8 mouse cellular contexts compared by ENCODE assay signal in genomic region chr10:61610650-61611235, GRCm38 (mm10). TPM values are rescaled to one million over a fixed set of nuclear protein-coding genes. Genes with fewer than 3 reads are reported as not detected.
DNase-seq lines count a peak whose midpoint lies in the region; ATAC-seq and TF ChIP-seq lines count a peak whose summit lies in the region.

No protein-coding gene starts in this region.

- no peak for TF ChIP-seq CTCF in testis, adult 2 months (IDR thresholded peaks at IDR 0.05; ENCODE audit: control insufficient read depth, insufficient read depth, insufficient replicate concordance, low read depth, low read length)

- peak; percentile 39 for DNase-seq in adrenal gland, adult 2 months
- no peak for DNase-seq in adrenal gland, adult 8-10 months
- DNase-seq in testis, postnatal 14 days (ENCODE audit: low spot score), result no peak
- DNase-seq in naive thymus-derived CD4-positive, alpha-beta T cell, adult 2 months (ENCODE audit: low read depth), result peak; percentile 46
- DNase-seq in layer of hippocampus, adult 18-20 months (ENCODE audit: low spot score in 2 of 2), result no peak
- DNase-seq in layer of hippocampus, postnatal 14 days (ENCODE audit: low spot score in 2 of 2), result no peak

- TF ChIP-seq POLR2A in testis, adult 2 months (IDR thresholded peaks at IDR 0.05; ENCODE audit: control insufficient read depth, low read depth, low read length), result no peak

- no peaks in the 10 kb centered on the region for H3K9me3 ChIP-seq in intestine, embryonic 16.5 days (ENCODE audit: control insufficient read depth, low read length)

- H3K4me1 ChIP-seq in testis, adult 2 months (ENCODE audit: control insufficient read depth, insufficient read depth, low read length), result peaks cover 4% of the 10 kb centered on the region
- no peaks in the 10 kb centered on the region for H3K4me1 ChIP-seq in intestine, embryonic 16.5 days (ENCODE audit: control insufficient read depth, insufficient read depth, low read length)

- H3K4me3 ChIP-seq in testis, adult 2 months (ENCODE audit: control insufficient read depth, low read depth, low read length), result peak overlapping the region; percentile 60
- H3K4me3 ChIP-seq in intestine, embryonic 16.5 days (ENCODE audit: low read length), result no peak overlapping the region

- no peaks in the 10 kb centered on the region for H3K36me3 ChIP-seq in testis, adult 2 months (ENCODE audit: control insufficient read depth, insufficient read depth, low read length)
- no peaks in the 10 kb centered on the region for H3K36me3 ChIP-seq in intestine, embryonic 16.5 days (ENCODE audit: control insufficient read depth, insufficient read depth, low read length)

- ATAC-seq in intestine, embryonic 16.5 days, result peak; percentile 55; the same call in 1 of the 2 replicates

- no peaks in the 10 kb centered on the region for H3K27me3 ChIP-seq in testis, adult 2 months (ENCODE audit: control insufficient read depth, insufficient read depth, low read length)
- no peaks in the 10 kb centered on the region for H3K27me3 ChIP-seq in intestine, embryonic 16.5 days (replicated peaks; ENCODE audit: control insufficient read depth, insufficient read depth, low read length)

- no peak overlapping the region for H3K4me2 ChIP-seq in intestine, embryonic 16.5 days (ENCODE audit: low read depth, low read length)

- no peak overlapping the region for H3K9ac ChIP-seq in intestine, embryonic 16.5 days (ENCODE audit: low read depth, low read length)

- no peak overlapping the region for H3K27ac ChIP-seq in testis, adult 2 months (ENCODE audit: control insufficient read depth, insufficient read depth, low read depth, low read length)
- no peak overlapping the region for H3K27ac ChIP-seq in intestine, embryonic 16.5 days (ENCODE audit: low read length)

- 76% methylated on average over 8 of the region's 8 CpGs for WGBS in intestine, embryonic 16.5 days

RNA-seq across cellular contexts. Expression of gene Npffr1, which starts 15.5 kb away (rescaled TPM):
- total RNA-seq in adrenal gland, adult 2 months (2021), result under 1 TPM; 0.12 to 0.73 TPM
- 0.18 and 0.37 TPM in 2 replicates for polyA plus RNA-seq in adrenal gland, adult 2 months (2012; rRNA removed)
- under 1 TPM in 3 of 4 experiments, not detected in 1; 0.15 to 0.32 (median 0.24) TPM for total RNA-seq in adrenal gland, adult 8-10 months (2022)
- polyA plus RNA-seq in testis, adult 2 months (2012; rRNA removed), result 0.62 and 0.71 TPM in 2 replicates
- 0.05 and 0.16 TPM in 2 replicates for polyA plus RNA-seq in intestine, embryonic 16.5 days (2015; fragmentation: Nextera tagmentation; extraction: Ambion mirVana)
- 1 to 10 TPM; 4.5 to 5.8 TPM for total RNA-seq in layer of hippocampus, adult 18-20 months (2021)
- 1 to 10 TPM; 3.6 to 5.2 TPM for total RNA-seq in layer of hippocampus, postnatal 14 days (2021)

RNA-seq across cellular contexts. Expression of gene Ppa1, which starts 37.6 kb away (rescaled TPM):
- 100 to 1,000 TPM; 146 to 317 TPM for total RNA-seq in adrenal gland, adult 2 months (2021)
- 26.4 and 29.9 TPM in 2 replicates for polyA plus RNA-seq in adrenal gland, adult 2 months (2012; rRNA removed)
- total RNA-seq in adrenal gland, adult 8-10 months (2022), result 100 to 1,000 TPM in 2 of 4 experiments, 10 to 100 TPM in 2; 70.0 to 114 (median 96.9) TPM
- 11.3 and 11.5 TPM in 2 replicates for polyA plus RNA-seq in testis, adult 2 months (2012; rRNA removed)
- 199 and 233 TPM in 2 replicates for polyA plus RNA-seq in intestine, embryonic 16.5 days (2015; fragmentation: Nextera tagmentation; extraction: Ambion mirVana)
- 100 to 1,000 TPM; 101 to 109 TPM for total RNA-seq in layer of hippocampus, adult 18-20 months (2021)
- 100 to 1,000 TPM; 102 to 108 TPM for total RNA-seq in layer of hippocampus, postnatal 14 days (2021)

Comparison
In these comparisons a context has a peak if more than half of its experiments do, and no peak if none do; other contexts are left out.
1. DNase-seq: peak in adrenal gland, adult 2 months (single experiment) and naive thymus-derived CD4-positive, alpha-beta T cell, adult 2 months (single experiment); none in adrenal gland, adult 8-10 months (single experiment), testis, postnatal 14 days (single experiment), layer of hippocampus, adult 18-20 months (0 of 2) and layer of hippocampus, postnatal 14 days (0 of 2).